Comparison of ENCODE assay signal across 9 mouse cellular contexts in genomic region chr14:122883821-122884584, GRCm38 (mm10). TPM values are rescaled to one million over a fixed set of nuclear protein-coding genes. Genes with fewer than 3 reads are reported as not detected.
DNase-seq lines count a peak whose midpoint lies in the region; TF ChIP-seq lines count a peak whose summit lies in the region.
"Had no signal": no experiment of that assay in that cellular context is flagged by ENCODE, and none has a peak within 500 bp of the region (broad histone marks: within the 10 kb centered on the region; RNA-seq: fewer than 3 reads in every experiment).

No protein-coding gene starts in this region.

- H3K27ac ChIP-seq in thymus, adult 2 months (ENCODE audit: control insufficient read depth, insufficient read depth, low read length): no peak overlapping the region

- peak; percentile 14 for DNase-seq in gastrocnemius, adult 18-20 months (ENCODE audit: low spot score)
- DNase-seq in gastrocnemius, postnatal 14 days: no peak
- DNase-seq in 3T3-L1 (ENCODE audit: low read depth, low spot score): peak; percentile 66
- DNase-seq in fibroblast of lung, adult 2 months (ENCODE audit: low read depth): peak; percentile 54
- DNase-seq in layer of hippocampus, adult 9-11 months: peak; percentile 69
- no peak for DNase-seq in thymus, adult 2 months
- DNase-seq in thymus, postnatal 36 days: no peak
- DNase-seq in gastrocnemius, postnatal 25 days: no peak
- DNase-seq: kidney, postnatal 36 days had no signal

- TF ChIP-seq CTCF in thymus, adult 2 months (IDR thresholded peaks at IDR 0.05; ENCODE audit: borderline replicate concordance, control insufficient read depth, extremely low read depth, insufficient read depth, low read length, poor library complexity): no peak

- no peak overlapping the region for H3K4me3 ChIP-seq in thymus, adult 2 months (ENCODE audit: control insufficient read depth, insufficient read depth, low read length)

- no peak for TF ChIP-seq POLR2A in thymus, adult 2 months (IDR thresholded peaks at IDR 0.05; ENCODE audit: control insufficient read depth, extremely low read depth, insufficient read depth, low read length, poor library complexity)

- H3K4me1 ChIP-seq in thymus, adult 2 months (replicated peaks; ENCODE audit: control insufficient read depth, insufficient read depth, low read length): no peaks in the 10 kb centered on the region

- 95% methylated on average over 10 of the region's 10 CpGs for WGBS in thymus, adult 2 months

- no peaks in the 10 kb centered on the region for H3K27me3 ChIP-seq in thymus, adult 2 months (ENCODE audit: control insufficient read depth, insufficient read depth, low read length)

- no peaks in the 10 kb centered on the region for H3K36me3 ChIP-seq in thymus, adult 2 months (ENCODE audit: control insufficient read depth, insufficient read depth, low read length)

- intact Hi-C loops in gastrocnemius, postnatal 14 days (cut with DNase I; ENCODE audit: low total_unique reads): loop anchor here (10.0 kb wide), 1 partner anchor 399 kb away; no protein-coding TSS in a partner anchor

RNA-seq across cellular contexts. Expression of gene Ggact, which starts 29.6 kb away (rescaled TPM):
- total RNA-seq in gastrocnemius, adult 18-20 months (2021): 10 to 100 TPM; 16.1 to 18.6 TPM
- 10 to 100 TPM; 11.8 to 12.5 TPM for total RNA-seq in gastrocnemius, postnatal 14 days (2021)
- 29.2 and 29.4 TPM in 2 replicates for polyA plus RNA-seq in thymus, adult 2 months (2012; rRNA removed)
- 10 to 100 TPM; 11.3 to 13.1 TPM for total RNA-seq in gastrocnemius, postnatal 25 days (2021)

Comparison
In these comparisons a context has a peak if more than half of its experiments do, and no peak if none do; other contexts are left out.
1. DNase-seq: peak in gastrocnemius, adult 18-20 months (single experiment), 3T3-L1 (single experiment), fibroblast of lung, adult 2 months (single experiment) and layer of hippocampus, adult 9-11 months (single experiment); none in gastrocnemius, postnatal 14 days (single experiment), thymus, adult 2 months (single experiment), thymus, postnatal 36 days (0 of 2) and gastrocnemius, postnatal 25 days (single experiment).